Mouse (Mus musculus) left cerebral cortex, postnatal 25 days (tissue): ENCODE results near the gene Flt3l. TPM values are rescaled to one million over a fixed set of nuclear protein-coding genes. Genes with fewer than 3 reads are reported as not detected.
"Not testable (repeated sequence)": the region's sequence is repeated elsewhere in the genome, so short reads cannot be mapped to it uniquely, and the experiment has no call there.

Source experiments
- DNase-seq, 2 experiments: peaks; one replicate each; pipeline ENCODE4 v3.0.0; 2022; ENCODE audit warnings: low spot score in 2 of 2, mixed read lengths in 1 of 2
- intact Hi-C: fragments of 180-260 bp; cut with DNase I; formaldehyde crosslinking; loops from one replicate; pipeline ENCODE4 v1.15.1; 2025
- total RNA-seq, 2 experiments: library from RNA; stranded (reverse); gene quantifications; 2 replicates each; pipeline ENCODE4 v1.2.3; 2021

Flt3l gene
- total RNA-seq, 2 experiments from 2014 or later: 3.3 to 5.4 TPM

DNA sequence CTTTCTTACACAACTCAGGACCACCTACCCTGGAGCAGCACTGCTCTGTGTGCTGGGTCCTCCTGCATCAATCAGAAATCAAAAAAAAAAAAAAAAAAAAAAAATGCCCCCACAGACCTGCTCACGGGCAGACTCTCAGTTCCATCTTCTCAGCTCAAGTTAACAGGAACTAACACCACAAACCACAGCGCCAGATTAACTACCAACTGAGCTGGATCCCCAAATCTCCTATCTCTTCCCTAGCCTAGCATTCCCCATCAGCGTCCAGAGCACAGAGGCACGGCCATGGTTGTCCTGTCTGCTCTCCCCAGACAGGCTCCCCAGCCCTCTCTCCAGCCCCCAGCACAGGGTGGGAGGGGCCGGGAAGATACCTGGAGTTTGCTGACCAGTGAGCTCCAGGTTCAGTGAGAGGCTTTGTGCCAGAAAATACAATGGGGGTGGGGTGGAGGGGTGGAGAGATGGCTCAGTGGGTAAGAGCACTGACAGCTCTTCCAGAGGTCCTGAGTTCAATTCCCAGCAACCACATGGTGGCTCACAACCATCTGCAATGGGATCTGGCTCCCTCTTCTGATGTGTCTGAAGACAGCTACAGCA lies 29.1 kb downstream of the Flt3l start:
- DNase-seq: no peak
- intact Hi-C loops: no loop called here

DNA sequence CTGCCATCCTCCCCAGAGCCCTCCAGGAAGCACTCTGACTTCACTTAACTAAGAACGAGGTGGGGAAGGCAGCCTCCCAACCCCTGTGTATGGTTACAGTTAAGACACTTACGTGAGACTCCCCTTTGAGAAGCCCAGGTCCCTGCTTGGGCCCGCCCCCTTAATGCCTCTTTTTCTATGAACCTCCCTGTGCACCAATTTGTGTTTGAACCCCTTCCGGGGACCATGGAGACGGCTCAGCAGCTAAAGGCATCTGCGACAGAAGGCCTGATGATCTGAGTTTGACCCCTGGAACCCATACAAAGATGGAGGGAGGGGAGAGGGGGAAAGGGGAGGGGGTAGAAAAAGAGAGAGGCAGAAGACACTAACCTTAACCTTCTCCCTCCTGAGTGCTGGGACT lies 29.8 kb downstream of the Flt3l start:
- intact Hi-C loops: no loop called here
- no peak for DNase-seq

DNA sequence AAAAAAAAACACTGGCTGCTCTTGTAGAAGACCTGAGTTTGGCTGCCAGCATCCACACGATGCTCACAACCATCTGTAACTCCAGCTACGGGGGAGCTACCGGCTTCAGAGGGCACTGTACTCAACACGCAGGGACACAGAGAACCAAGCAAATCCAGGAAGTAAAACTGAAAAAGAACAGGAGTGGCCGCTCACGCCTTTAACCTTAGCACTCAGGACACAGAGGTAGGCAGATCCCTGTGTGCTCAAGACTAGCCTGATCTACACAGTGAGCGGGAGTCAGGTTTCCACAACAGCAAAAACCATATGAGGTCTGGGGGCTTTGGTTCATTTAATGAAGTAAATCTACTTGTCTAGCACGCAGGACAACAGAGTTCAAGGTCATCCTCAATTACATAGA lies 30.7 kb downstream of the Flt3l start:
- intact Hi-C loops: no loop called here
- no peak for DNase-seq

DNA sequence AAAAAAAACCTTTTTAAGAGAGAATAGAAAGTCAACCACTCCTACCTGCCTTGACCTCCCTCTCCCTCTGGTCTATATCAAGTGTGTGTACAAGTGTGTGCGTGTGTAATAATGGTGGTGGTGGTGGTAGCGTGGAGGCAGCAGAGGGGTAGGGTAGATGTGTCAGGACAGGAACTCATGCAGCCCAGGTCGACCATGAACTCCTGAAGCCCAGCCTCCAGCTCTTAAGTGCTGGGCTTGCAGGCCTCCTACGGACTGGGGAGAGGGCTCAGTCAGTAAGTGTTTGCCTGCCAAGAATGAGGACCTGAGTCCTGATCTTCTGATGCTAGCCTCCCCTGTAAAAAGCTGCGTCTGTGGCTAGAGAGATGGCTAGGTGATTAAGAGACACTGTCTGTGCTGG lies 31.3 kb downstream of the Flt3l start:
- intact Hi-C loops: no loop called here
- DNase-seq: no peak

DNA sequence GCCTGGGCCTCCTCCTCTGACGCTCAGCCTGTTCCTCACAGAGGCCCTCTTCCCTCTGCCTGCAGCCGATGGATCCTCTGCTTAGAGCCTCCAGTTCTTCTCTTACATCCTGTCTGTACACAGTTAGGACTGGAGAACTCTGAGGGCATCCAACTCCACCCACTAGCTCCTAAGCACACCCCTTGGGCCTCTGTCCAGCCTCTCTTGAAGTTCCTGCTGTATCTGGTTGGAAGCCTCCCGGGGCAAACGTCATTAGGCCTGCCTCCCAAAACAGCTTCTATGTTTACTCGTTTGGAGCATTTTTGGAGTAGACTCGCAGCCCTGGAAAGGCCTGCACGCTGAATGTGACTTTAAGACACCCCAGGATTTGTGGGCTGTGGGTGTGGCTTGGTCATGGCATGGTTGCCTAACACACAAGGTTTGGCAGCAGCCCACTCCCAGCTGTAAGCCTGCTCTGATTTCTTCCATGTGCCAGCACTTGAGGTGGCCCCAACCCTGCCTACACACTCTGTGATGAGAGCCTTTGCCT lies 32.5 kb downstream of the Flt3l start, which contains the start of gene Fcgrt:
Gene Fcgrt (minus strand): TSS at position 200 of the 529 bp plus-strand sequence.
- intact Hi-C loops: no loop called here
- DNase-seq: peak; percentile 41 to 59

DNA sequence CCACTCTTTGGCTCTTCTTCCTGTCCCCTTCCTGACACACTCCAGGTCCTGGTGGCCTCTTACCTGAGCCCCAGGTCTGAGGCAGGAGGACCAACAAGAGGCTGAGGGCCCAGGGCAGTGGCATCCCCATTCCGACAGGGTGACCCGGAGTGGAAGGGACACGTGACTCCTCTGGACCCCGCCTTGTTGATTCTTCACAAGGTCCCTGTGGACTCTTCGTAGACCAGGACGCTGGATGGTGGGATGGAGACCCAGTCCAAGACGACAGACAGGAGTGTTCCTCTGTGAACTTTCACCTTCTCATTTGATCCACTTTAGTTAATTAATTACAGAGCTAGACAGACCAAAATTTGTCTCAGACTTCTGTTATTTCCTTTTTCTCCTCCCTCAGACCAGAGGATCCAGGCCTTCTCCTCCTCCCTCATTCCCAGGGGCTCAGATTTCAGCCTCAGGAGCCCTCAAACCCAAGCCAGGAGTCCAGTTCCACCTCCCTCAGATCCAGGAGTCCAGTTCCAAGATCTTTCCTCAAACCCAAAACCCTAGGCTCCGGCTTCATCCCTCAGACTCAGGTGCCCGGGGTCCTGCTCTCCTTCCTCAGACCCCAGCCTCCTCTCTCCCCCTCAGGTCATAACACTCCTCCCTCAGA lies 33.2 kb downstream of the Flt3l start:
- intact Hi-C loops: no loop called here
- DNase-seq: no peak

DNA sequence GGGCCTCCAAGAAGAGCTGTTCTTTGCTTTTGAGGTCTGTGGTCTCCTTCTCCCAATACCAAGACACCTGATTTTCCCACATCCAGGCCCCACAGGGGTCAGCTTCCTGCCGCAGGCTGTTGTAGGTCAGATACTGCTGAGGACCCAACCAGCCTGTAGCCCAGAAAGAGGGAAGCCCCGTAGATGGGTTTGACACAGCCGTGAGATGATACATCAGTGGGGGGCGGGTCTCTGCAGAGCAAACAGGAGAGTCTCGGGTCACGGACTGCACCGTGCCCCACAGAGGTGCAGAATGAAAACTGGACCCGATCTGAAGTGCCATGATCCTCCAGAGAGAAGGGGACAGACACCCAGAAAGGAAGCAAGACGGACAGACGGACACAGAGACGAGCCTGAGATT lies 33.8 kb downstream of the Flt3l start:
- DNase-seq: no peak
- intact Hi-C loops: no loop called here

DNA sequence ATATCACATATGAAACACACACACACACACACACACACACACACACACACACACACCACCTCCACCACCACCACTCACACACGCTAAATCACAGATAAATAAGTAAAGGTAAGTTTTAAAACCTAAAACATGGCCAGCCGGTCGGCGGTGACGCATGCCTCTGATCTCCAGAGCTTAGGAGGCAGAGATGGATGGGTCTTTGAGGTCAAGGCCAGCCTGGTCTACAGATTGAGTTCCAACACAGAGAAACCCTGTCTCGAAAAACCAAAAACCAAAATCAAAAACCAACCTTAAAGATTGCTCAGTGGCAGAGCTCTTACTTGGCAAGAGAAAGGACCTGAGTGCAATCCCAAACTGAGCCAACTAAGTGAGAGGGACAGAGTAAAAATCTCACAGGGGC lies 36.2 kb downstream of the Flt3l start:
- DNase-seq: no peak
- intact Hi-C loops: no loop called here

DNA sequence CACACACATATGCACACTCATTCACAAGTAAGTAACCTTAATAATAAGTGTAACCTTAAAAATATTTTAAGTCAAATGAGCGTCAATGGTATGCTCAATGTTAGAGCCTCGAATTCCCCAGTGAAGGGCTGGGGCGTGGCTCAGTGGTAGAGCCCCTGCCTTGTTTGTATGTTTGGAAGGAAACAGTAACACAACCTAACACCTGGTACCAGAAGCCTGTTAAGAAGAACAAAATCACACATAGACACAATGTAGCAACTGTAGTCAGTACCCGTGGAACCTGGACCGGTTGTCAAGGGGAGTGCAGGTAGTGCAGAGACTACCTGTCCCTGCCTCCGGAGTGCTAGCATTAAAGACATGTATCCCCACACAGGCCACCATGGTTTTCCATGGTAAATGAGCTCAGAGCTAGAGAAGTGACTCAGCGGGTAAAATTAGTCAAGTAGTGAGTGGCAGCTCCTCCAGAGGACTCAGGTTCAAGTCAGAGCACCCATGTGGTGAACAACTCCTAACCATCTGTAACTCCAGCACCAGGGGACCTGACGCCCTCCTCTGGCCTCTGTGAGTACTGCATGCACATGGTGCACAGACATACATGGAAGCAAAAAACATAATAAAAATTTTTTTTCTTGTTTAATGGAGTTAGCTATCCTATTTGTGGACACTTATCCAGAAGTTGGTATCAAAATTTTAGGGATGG lies 37.5 kb downstream of the Flt3l start:
- no peak for DNase-seq
- intact Hi-C loops: no loop called here

DNA sequence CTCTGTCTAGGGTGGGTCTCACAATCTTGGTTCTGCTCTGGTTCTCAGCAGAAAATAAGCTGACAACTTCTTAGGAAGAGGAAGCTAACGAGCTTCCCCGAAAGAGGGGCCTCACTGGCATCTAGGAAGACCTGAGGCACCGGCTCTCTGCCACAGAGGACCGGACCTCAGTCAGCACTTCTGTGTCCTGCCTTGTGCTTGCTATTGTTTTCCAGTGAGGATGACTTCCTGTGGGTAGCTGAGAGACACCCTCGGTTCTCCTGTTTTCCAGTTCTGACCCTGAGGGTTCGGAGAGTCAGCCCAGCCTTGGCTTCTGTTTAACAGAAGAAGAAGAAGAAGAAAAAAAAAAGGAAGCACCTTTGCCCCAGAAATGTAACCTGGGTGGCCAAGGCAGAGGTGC lies 38.8 kb downstream of the Flt3l start:
- no peak for DNase-seq
- intact Hi-C loops: no loop called here

DNA sequence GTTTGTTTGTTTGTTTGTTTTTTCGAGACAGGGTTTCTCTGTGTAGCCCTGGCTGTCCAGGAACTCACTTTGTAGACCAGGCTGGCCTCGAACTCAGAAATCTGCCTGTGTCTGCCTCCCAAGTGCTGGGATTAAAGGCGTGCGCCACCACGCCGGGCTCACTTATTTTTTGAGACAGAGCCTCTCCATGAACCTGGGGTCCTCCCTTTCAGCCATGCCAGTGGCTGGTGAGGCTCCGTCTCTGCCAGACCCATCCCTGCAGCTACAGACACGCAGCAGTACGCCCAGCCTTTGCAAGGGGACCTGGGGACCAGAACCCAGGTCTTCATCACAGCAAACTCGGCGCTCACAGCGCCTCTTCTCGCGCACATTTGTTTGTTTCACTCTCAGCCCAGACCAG lies 40.3 kb downstream of the Flt3l start:
- not testable (repeated sequence) for DNase-seq

DNA sequence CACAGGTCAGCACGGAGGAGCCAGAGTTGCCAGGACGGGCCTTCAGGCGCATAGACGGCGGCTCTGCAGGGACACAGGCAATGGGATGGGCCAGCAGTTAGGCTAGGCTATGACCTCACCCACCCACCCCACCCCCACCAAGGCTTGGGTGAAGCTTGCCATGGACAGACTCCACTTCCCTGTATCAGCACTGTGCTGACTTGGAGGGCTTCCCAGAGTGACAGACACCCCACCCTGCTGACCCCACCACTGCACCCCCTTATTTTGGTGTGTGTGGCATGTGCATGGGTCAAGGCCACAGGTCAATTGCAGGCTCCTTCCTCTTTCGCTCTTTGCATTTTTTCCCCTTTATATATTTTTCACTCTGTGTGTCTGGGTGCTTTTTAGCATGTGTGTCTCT lies 40.9 kb downstream of the Flt3l start:
- DNase-seq: no peak
- intact Hi-C loops: no loop called here

More for the DNA sequence above, 40.3 kb downstream of the Flt3l start:
- intact Hi-C loops: not testable (repeated sequence)

DNA sequence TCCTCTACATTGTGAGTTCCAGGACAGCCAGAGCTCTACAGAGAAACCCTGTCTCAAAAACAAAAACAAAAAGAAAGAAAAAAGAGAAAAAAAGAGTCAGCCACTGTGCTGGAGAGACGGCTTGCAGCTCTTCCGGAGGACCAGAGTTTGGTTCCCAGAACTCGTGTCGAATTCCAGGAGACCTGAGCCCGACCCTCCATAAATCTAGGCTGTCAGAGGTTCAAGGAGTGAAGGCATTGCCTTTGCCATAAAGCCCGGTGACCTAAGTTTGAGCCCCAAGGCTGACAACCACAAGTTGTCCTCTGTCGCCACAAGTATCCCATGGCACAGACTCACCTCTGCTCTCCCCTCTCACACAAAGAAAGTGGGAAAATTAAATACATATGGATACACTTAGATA lies 42.1 kb downstream of the Flt3l start:
- DNase-seq: no peak
- intact Hi-C loops: no loop called here

DNA sequence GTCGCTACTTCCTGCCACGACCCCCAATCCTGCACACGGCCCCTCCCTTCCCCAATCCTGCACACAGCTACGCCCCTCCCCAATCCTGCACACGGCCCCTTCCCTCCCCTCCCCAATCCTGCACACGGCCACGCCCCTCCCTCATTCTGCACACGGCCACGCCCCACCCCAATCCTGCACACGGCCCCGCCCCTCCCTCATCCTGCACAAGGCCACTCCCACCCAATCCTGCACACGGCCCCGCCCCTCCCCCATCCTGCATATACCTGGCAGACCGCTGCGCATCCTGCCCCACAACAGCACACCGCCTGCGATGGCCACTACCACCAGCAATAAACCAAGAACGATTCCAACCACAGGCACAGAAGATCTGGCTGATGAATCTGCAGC lies 42.7 kb downstream of the Flt3l start:
- DNase-seq: no peak
- intact Hi-C loops: no loop called here

DNA sequence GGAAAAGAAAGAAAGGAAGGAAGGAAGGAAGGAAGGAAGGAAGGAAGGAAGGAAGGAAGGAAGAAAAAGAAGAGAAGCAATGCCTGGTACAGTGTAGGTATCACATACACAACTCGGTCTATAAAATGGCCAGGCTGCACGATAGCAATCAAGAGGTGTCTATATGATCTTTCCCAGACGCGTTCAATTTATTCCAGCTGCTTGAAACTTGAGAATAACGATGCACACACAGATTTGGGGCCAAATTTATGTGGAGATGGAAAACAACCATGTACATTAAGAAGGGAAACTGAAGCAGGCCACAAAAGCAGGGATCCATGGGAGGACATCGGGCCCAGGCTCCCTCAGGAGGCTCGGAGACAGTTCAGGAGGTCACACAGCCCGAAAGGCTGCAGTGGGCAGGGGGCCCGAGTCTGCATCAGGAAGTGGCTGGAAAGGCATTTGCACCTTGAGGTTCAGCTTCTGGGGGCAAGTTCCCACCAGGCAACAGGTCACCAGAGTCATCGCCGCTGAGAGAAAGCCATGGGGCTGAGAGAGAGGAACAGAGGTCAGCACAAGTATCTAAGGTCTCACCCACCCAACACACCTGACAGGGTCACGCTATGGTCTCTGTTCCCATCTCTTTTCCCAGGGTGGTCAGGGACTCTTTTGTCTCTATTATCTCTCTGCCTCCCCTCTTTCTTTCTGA lies 43.3 kb downstream of the Flt3l start:
- intact Hi-C loops: no loop called here
- no peak for DNase-seq

DNA sequence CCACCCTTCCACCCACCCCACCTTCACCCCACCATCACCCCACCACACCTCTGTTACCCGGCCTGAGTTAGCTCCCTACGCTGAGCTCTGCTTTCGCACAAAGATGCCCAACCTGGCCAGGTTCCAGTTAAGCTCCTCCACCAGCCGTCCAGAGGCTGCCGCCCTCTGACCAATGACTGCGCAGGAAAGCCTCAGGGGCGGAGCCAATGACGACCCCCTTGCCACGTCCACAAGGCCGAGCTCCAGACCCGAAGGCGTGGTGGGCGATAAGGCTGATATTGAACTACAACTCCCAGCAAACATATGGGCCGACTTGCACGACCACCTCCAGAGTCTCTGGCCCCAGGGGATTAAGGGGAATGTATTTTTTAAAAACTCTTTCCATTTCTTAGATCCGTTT lies 44.2 kb downstream of the Flt3l start, which contains the start of gene Rcn3:
Gene Rcn3 (minus strand): TSS at position 174 of the 400 bp plus-strand sequence.
- peak in 1 of 2 experiments; percentile 33 for DNase-seq
- intact Hi-C loops: no loop called here

DNA sequence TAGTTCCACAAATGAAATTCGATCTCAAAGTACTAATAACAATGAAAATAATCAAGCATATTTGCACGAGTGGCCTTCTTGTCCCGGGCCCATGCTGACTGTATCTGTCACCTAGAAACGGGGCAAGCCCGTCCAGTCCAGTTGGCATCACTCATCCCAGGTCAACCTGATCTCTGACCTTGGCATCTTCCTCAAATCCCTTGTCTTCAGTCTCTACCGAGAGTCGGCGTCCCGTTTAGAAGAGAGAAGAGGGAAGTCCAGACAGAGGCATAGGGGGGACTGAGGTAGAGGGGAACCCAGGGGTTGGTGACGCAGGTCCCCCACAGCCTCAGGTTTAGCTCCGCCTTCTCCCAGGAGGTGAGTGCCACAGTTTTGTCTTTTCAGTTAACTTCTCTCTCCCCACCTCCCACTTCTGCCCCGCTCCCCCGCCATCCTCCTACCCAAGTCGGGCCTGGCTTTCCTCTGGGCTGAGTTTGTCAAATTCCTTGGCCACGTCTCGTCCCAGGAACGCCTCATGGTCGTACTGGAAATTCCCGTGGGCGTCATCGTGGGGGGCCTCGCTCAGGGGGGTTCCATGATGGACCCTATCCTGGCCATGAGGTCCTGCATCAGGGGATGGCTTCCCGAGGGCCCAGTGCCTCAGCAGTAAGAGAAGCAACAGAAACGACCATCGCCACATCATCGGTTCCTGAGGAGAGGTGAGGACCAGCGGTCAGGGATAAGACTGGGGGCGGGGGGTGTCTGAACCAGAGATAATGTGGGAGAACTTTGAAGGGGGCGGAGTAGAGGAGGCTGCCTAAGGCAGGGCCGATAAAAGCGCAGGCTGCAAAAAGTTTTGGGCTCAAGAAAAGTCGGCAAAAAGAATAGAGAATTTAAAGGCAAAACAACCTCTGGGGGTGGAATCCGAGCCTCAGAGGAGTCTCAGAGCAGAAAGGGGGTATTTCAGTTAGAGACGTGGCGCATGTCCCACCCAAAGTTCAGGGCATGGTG lies 44.9 kb downstream of the Flt3l start:
- intact Hi-C loops: no loop called here
- DNase-seq: no peak

DNA sequence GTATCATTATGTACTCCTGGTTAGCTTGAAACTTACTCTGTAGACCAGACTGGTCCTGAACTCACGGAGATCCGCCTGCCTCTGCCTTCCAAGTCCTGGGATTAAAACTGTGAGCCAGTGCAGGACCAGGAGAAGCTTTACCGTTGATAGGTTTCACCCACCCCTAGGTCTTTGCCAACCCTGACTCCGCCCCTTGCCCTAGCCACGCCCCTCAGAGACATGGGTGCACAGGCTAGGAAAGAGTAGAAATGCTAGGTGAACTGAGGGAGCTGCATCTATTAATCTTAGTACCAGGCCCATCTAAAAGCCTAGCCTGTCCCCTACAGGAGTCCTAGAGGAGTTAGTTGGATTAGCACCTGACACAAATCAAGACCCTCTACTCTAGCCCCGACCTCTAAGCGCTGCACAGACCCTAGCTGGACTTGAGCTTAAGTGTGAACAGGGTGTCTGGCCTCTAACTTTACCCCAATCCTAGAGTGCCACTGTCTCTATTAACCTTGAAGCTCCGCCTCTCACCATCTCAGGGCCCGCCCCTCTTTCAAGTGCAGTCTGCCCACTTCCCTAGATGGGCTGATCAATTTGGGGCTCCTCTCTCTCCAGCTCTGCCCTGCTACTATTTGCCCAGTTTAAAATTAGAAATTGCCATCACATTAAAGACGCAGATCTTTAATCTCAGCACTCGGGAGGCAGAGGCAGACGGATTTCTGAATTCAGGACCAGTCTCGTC lies 45.8 kb downstream of the Flt3l start:
- intact Hi-C loops: no loop called here

More for the DNA sequence above, 45.8 kb downstream of the Flt3l start:
- DNase-seq: no peak
